Mouse (Mus musculus): Measurements from ENCODE around the gene Lnpep. TPM values are rescaled to one million over a fixed set of nuclear protein-coding genes. Genes with fewer than 3 reads are reported as not detected.

Gene Lnpep
- 50.4 TPM for polyA plus RNA-seq (2017; shearing (Covaris generic))

GRCm38 (mm10) chr17:17624957-17625586 is at the start of gene Lnpep:
Lnpep (minus strand) TSS chr17:17625050.

Other genes starting within 250 kb of the Lnpep start
- gene Lix1, start 222.4 kb downstream of the Lnpep start, polyA plus RNA-seq (2017; shearing (Covaris generic)) = 0.10 TPM
- not detected for gene Vmn2r90, start 78.7 kb upstream of the Lnpep start, polyA plus RNA-seq (2017; shearing (Covaris generic))
- gene Spaca6, start 202.1 kb upstream of the Lnpep start, polyA plus RNA-seq (2017; shearing (Covaris generic)) = 3.6 TPM
- gene Has1, start 230.2 kb upstream of the Lnpep start, polyA plus RNA-seq (2017; shearing (Covaris generic)) = not detected